Mouse (Mus musculus): ENCODE results near the gene Tmcc1.

- TF ChIP-seq CTCF (IDR thresholded peaks at IDR 0.05; ENCODE audit: borderline replicate concordance, control insufficient read depth, extremely low read depth, insufficient read depth, low read length, poor library complexity) (no peak), POLR2A (IDR thresholded peaks at IDR 0.05; ENCODE audit: control insufficient read depth, extremely low read depth, insufficient read depth, low read length, poor library complexity) (no peak)
Observed at GRCm38 (mm10) chr6:115985622-115986021, 207.7 kb downstream of the Tmcc1 start.

All from thymus, adult 2 months (tissue).